In the genomic region with DNA sequence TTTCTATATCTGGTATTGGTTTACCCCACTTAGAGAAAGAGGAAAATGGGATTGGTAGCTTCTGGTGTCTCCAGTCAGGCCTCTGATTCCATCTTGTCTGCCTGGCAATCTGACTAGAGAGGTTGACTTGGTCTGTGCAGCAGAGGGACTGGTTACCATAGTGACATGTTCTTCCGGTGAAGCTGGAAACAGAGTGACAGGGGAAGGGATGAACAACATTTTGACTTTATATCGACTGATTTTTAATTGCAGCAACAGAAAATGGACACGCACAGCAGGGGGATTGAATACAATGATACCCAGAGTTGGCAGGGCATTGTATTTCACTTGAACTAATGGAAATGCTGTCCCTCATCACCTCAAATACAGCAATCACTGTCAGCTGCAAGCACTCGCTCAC, we compare ENCODE assay signal across 14 mouse cellular contexts. TPM values are rescaled to one million over a fixed set of nuclear protein-coding genes. Genes with fewer than 3 reads are reported as not detected.
DNase-seq lines count a peak whose midpoint lies in the region; ATAC-seq and TF ChIP-seq lines count a peak whose summit lies in the region.
"Had no signal": no experiment of that assay in that cellular context is flagged by ENCODE, and none has a peak within 500 bp of the region (broad histone marks: within the 10 kb centered on the region; RNA-seq: fewer than 3 reads in every experiment).

No protein-coding gene starts in this region.

- no peaks in the 10 kb centered on the region for H3K36me3 ChIP-seq in forebrain, embryonic 16.5 days (ENCODE audit: control insufficient read depth, insufficient read depth)
- no peaks in the 10 kb centered on the region for H3K36me3 ChIP-seq in neural tube, embryonic 14.5 days (ENCODE audit: control insufficient read depth, insufficient read depth, low read length)
- H3K36me3 ChIP-seq: embryonic facial prominence, embryonic 15.5 days; limb, embryonic 10.5 days had no signal

- DNase-seq in left cerebral cortex, postnatal 14 days (ENCODE audit: low spot score in 2 of 2) = peak; percentile 43 to 46
- DNase-seq in left cerebral cortex, adult 8-10 months (ENCODE audit: low spot score in 2 of 2) = no peak
- DNase-seq in left cerebral cortex, postnatal 4 days = peak; percentile 20
- no peak for DNase-seq in urinary bladder, postnatal 25 days (ENCODE audit: low spot score)
- DNase-seq in lung, adult 2 months = no peak
- DNase-seq in testis, postnatal 10 days (ENCODE audit: low spot score) = no peak
- DNase-seq: gastrocnemius, postnatal 36 days; heart, postnatal 36 days; lung, embryonic 14.5 days; thymus, adult 2 months had no signal

- intact Hi-C loops in left cerebral cortex, postnatal 14 days (cut with DNase I) = no loop called here
- intact Hi-C loops in left cerebral cortex, postnatal 4 days (cut with DNase I) = loop anchor here (10.0 kb wide), 2 partner anchors 260 to 360 kb away; no protein-coding TSS in a partner anchor

- H3K4me1 ChIP-seq in forebrain, embryonic 16.5 days (replicated peaks; ENCODE audit: control insufficient read depth, insufficient read depth, low read length) = peaks cover 21% of the 10 kb centered on the region
- H3K4me1 ChIP-seq in neural tube, embryonic 14.5 days (ENCODE audit: control insufficient read depth, insufficient read depth, low read length) = peaks cover 13% of the 10 kb centered on the region
- no peaks in the 10 kb centered on the region for H3K4me1 ChIP-seq in lung, adult 2 months (ENCODE audit: control insufficient read depth, insufficient read depth, low read length)

- H3K27ac ChIP-seq in forebrain, embryonic 16.5 days (ENCODE audit: low read length) = no peak overlapping the region; the same call in 1 of the 2 replicates
- no peak overlapping the region; the same call in 1 of the 2 replicates for H3K27ac ChIP-seq in neural tube, embryonic 14.5 days (ENCODE audit: low read depth, low read length)
- H3K27ac ChIP-seq: embryonic facial prominence, embryonic 15.5 days; limb, embryonic 10.5 days had no signal

- TF ChIP-seq CTCF in lung, adult 2 months (IDR thresholded peaks at IDR 0.05; ENCODE audit: insufficient read depth, low read length) = no peak

- TF ChIP-seq POLR2A in lung, adult 2 months (IDR thresholded peaks at IDR 0.05; ENCODE audit: borderline replicate concordance, extremely low read depth, low read depth, low read length) = no peak

- ATAC-seq in forebrain, embryonic 16.5 days = no peak
- no peak for ATAC-seq in neural tube, embryonic 14.5 days (ENCODE audit: low read depth)

- peak overlapping the region; percentile 84 for H3K4me2 ChIP-seq in forebrain, embryonic 16.5 days (ENCODE audit: low read length)
- H3K4me2 ChIP-seq in neural tube, embryonic 14.5 days (ENCODE audit: low read depth, low read length) = peak overlapping the region; percentile 84
- H3K4me2 ChIP-seq: embryonic facial prominence, embryonic 15.5 days; lung, embryonic 14.5 days had no signal

- H3K27me3 ChIP-seq in forebrain, embryonic 16.5 days (replicated peaks; ENCODE audit: control insufficient read depth, insufficient read depth, low read length) = no peaks in the 10 kb centered on the region
- H3K27me3 ChIP-seq in neural tube, embryonic 14.5 days (ENCODE audit: control insufficient read depth, insufficient read depth, low read length) = 0 out of 2 replicates have a peak, but pooled peaks cover 3% of the 10 kb centered on the region

- H3K9me3 ChIP-seq in forebrain, embryonic 16.5 days (ENCODE audit: control insufficient read depth, low read length) = no peaks in the 10 kb centered on the region
- no peaks in the 10 kb centered on the region for H3K9me3 ChIP-seq in neural tube, embryonic 14.5 days (ENCODE audit: control insufficient read depth, low read length)
- H3K9me3 ChIP-seq: embryonic facial prominence, embryonic 15.5 days; limb, embryonic 10.5 days had no signal

- 27% methylated on average over 4 of the region's 4 CpGs for WGBS in forebrain, embryonic 16.5 days
- WGBS in neural tube, embryonic 14.5 days = 14% methylated on average over 4 of the region's 4 CpGs
- WGBS in lung, adult 2 months = 55% methylated on average over 4 of the region's 4 CpGs

- peak overlapping the region; percentile 37 for H3K4me3 ChIP-seq in forebrain, embryonic 16.5 days (replicated peaks; ENCODE audit: low read length)
- peak overlapping the region; percentile 86 for H3K4me3 ChIP-seq in neural tube, embryonic 14.5 days (ENCODE audit: low read depth, low read length)
- H3K4me3 ChIP-seq in lung, adult 2 months (replicated peaks; ENCODE audit: extremely low read depth, low read depth, low read length) = no peak overlapping the region
- H3K4me3 ChIP-seq: embryonic facial prominence, embryonic 15.5 days; limb, embryonic 10.5 days had no signal

- H3K9ac ChIP-seq in forebrain, embryonic 16.5 days (replicated peaks; ENCODE audit: low read depth, low read length) = 0 out of 2 replicates have a peak overlapping the region, but pooled peaks have one; percentile 29
- H3K9ac ChIP-seq in neural tube, embryonic 14.5 days (replicated peaks; ENCODE audit: low read depth, low read length) = peak overlapping the region; percentile 18; the same call in 1 of the 2 replicates
- H3K9ac ChIP-seq: embryonic facial prominence, embryonic 15.5 days; lung, embryonic 14.5 days had no signal

RNA-seq across cellular contexts. Expression of a gene that starts 2.1 kb away (rescaled TPM):
- total RNA-seq in left cerebral cortex, postnatal 14 days (2021) = 100 to 1,000 TPM; 392 to 420 TPM
- total RNA-seq in left cerebral cortex, adult 8-10 months (2022) = 100 to 1,000 TPM; 199 to 227 (median 211) TPM
- polyA plus RNA-seq in forebrain, embryonic 16.5 days (2015; fragmentation: Nextera tagmentation; extraction: Ambion mirVana) = 25.2 and 32.2 TPM in 2 replicates
- total RNA-seq in left cerebral cortex, postnatal 4 days (2021) = 100 to 1,000 TPM; 258 to 291 TPM
- 47.8 and 48.9 TPM in 2 replicates for polyA plus RNA-seq in neural tube, embryonic 14.5 days (2014; fragmentation: Nextera tagmentation; extraction: Ambion mirVana)
- 0.34 and 0.37 TPM in 2 replicates for polyA plus RNA-seq in lung, adult 2 months (2012; rRNA removed)
- polyA plus RNA-seq: limb, embryonic 10.5 days had no signal

Comparison
In these comparisons a context has a peak if more than half of its experiments do, and no peak if none do; other contexts are left out.
1. DNase-seq: peak in left cerebral cortex, postnatal 14 days (2 of 2) and left cerebral cortex, postnatal 4 days (single experiment); none in left cerebral cortex, adult 8-10 months (0 of 2), urinary bladder, postnatal 25 days (single experiment), lung, adult 2 months (single experiment) and testis, postnatal 10 days (single experiment).